Mouse (Mus musculus) ES-E14 (cell line): ENCODE results near the gene Kiss1. TPM values are rescaled to one million over a fixed set of nuclear protein-coding genes. Genes with fewer than 3 reads are reported as not detected.

Experiments used
- DNase-seq: peaks from one replicate; pipeline ENCODE4 v3.0.0-alpha.2; 2013; ENCODE audit warnings: low read depth, low spot score
- H3K27ac ChIP-seq: 2 replicates; pipeline ENCODE4 v1.5.1; 2012; ENCODE audit warnings: low read depth, mild to moderate bottlenecking, low read length, moderate library complexity, mixed read lengths; ENCODE audit not compliant: poor library complexity, insufficient read depth, severe bottlenecking
- H3K36me3 ChIP-seq: 2 replicates; pipeline ENCODE4 v1.6.1; 2012; ENCODE audit warnings: mild to moderate bottlenecking, low read length, moderate library complexity, mixed read lengths; ENCODE audit not compliant: control insufficient read depth, poor library complexity, insufficient read depth, severe bottlenecking
- H3K4me1 ChIP-seq, 2 experiments: fragments of 150-350 bp in 1 of 2; sonication (generic) in 1 of 2; 2 replicates each; pipeline ENCODE4 v1.6.1; 2012; ENCODE audit warnings: low read length in 2 of 2, mild to moderate bottlenecking in 1 of 2, mixed read lengths in 1 of 2; ENCODE audit not compliant: control insufficient read depth in 2 of 2, insufficient read depth in 2 of 2, poor library complexity in 1 of 2
- H3K4me3 ChIP-seq, 2 experiments: fragments of 150-350 bp in 1 of 2; sonication (generic) in 1 of 2; 2 replicates each; pipeline ENCODE4 v1.5.1; 2012; ENCODE audit warnings: low read length in 2 of 2, low read depth in 1 of 2, mild to moderate bottlenecking in 1 of 2, mixed read lengths in 1 of 2; ENCODE audit not compliant: insufficient read depth in 1 of 2, poor library complexity in 1 of 2, severe bottlenecking in 1 of 2
- H3K9ac ChIP-seq: 2 replicates; pipeline ENCODE4 v1.6.1; 2012; ENCODE audit warnings: low read depth, mild to moderate bottlenecking, low read length, mixed read lengths; ENCODE audit not compliant: poor library complexity, insufficient read depth, severe bottlenecking
- H3K9me3 ChIP-seq: fragments of 150-350 bp; sonication (generic); 2 replicates; pipeline ENCODE4 v1.6.1; 2012; ENCODE audit warnings: low read depth, mild to moderate bottlenecking, low read length; ENCODE audit not compliant: control insufficient read depth, insufficient read depth
- CHD2 ChIP-seq: IDR thresholded peaks from 2 replicates; pipeline ENCODE4 v1.6.1; 2014; ENCODE audit warnings: mild to moderate bottlenecking, low read depth, low read length, inconsistent platforms
- HCFC1 ChIP-seq: IDR thresholded peaks from 2 replicates; pipeline ENCODE4 v1.6.1; 2012; ENCODE audit warnings: low read length, inconsistent platforms, borderline replicate concordance; ENCODE audit not compliant: insufficient read depth
- MAFK ChIP-seq: IDR thresholded peaks from 2 replicates; pipeline ENCODE4 v1.6.1; 2014; ENCODE audit warnings: mild to moderate bottlenecking, low read depth, low read length, inconsistent platforms; ENCODE audit not compliant: insufficient read depth
- ZC3H11A ChIP-seq: IDR thresholded peaks from 2 replicates; pipeline ENCODE4 v1.6.1; 2012; ENCODE audit warnings: low read depth, mild to moderate bottlenecking, inconsistent platforms, low read length, borderline replicate concordance
- ZNF384 ChIP-seq: IDR thresholded peaks from 2 replicates; pipeline ENCODE4 v1.6.1; 2012; ENCODE audit warnings: low read depth, low read length, inconsistent platforms
- in situ Hi-C, 2 experiments: fragments of 600-800 bp; cut with MboI; formaldehyde crosslinking; loops; one replicate each; pipeline ENCODE4 v1.15.1; 2025; ENCODE audit warnings: low sequenced_read_pairs in 2 of 2, inconsistent platforms in 1 of 2; ENCODE audit not compliant: unreplicated experiment in 2 of 2
- total RNA-seq: library from RNA; depleted of rRNA; stranded (reverse); fragments of 300-350 nt; gene quantifications from 2 replicates; pipeline ENCODE4 v1.2.3, GENCODE M21; 2012

Gene Kiss1
- total RNA-seq, 1 experiment, result not detected

DNA sequence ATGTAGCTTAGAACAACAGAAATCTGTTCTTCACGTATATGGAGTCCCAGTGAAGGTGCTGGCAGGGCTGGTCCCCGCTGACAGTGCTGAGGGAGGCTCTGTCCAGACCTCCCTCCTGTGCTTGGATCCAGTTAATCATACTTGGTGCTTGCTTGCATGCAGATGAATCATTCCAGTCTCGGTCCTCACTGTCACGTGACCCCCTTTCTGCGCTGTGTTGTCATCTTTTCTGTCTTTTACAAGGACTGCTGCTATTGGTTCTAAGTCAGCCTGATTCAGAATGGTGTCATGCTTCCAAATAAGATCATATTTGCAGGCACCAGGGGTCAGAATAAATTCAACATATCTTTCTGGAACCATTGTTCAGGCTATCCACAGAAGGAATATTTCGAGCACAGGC is 29.8 kb upstream of the Kiss1 start:
- Histone ChIP-seq H3K9me3 (no peaks in the 10 kb centered on the region), H3K4me3 (no peak overlapping the region), H3K27ac (no peak overlapping the region), H3K36me3 (no peaks in the 10 kb centered on the region), H3K4me1 (no peaks in the 10 kb centered on the region), H3K9ac (no peak overlapping the region)
- DNase-seq, result no peak
- TF ChIP-seq HCFC1, result no peak
- no peak for TF ChIP-seq MAFK
- no peak for TF ChIP-seq CHD2
- no peak for TF ChIP-seq ZNF384
- TF ChIP-seq ZC3H11A, result no peak
- in situ Hi-C loops, result no loop called here

DNA sequence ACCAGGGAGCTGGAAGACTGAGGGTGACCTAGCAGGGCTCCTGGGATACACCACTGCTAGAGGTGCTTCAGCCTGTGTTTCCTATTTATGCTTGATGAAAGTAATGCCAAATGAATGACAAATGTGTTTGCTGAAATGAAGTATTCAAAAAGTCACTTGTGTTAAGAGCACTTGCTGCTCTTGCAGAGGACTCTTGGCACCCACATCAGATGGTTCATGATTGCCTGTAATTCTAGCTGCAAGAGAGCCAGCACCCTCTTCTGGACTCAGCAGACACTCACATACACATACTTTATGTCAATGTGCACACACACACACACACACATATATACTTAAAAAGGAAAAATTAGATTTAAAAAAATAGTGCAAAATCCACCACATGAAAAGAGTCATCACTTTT is 29.1 kb upstream of the Kiss1 start:
- DNase-seq, result no peak
- Histone ChIP-seq H3K4me3 (no peak overlapping the region), H3K9me3 (no peaks in the 10 kb centered on the region), H3K4me1 (no peaks in the 10 kb centered on the region), H3K27ac (no peak overlapping the region), H3K36me3 (no peaks in the 10 kb centered on the region), H3K9ac (no peak overlapping the region)
- TF ChIP-seq CHD2 (no peak), HCFC1 (no peak), MAFK (no peak), ZC3H11A (no peak), ZNF384 (no peak)
- in situ Hi-C loops, result no loop called here

- TF ChIP-seq MAFK, result no peak
- TF ChIP-seq CHD2, result no peak
- no peak for TF ChIP-seq ZNF384
- TF ChIP-seq ZC3H11A, result no peak
- no peak for TF ChIP-seq HCFC1
- Histone ChIP-seq H3K9ac (no peak overlapping the region), H3K4me1 (peaks cover 0 to 5% of the 10 kb centered on the region in 2 experiments; a peak in 1 of 4 replicates), H3K9me3 (no peaks in the 10 kb centered on the region), H3K36me3 (no peaks in the 10 kb centered on the region), H3K4me3 (no peak overlapping the region), H3K27ac (no peak overlapping the region)
- in situ Hi-C loops, result no loop called here
- no peak for DNase-seq
Measured at GRCm38 (mm10) chr1:133296376-133296775, 25.3 kb upstream of the Kiss1 start.

GRCm38 (mm10) chr1:133298816-133299215 is 22.9 kb upstream of the Kiss1 start:
- Histone ChIP-seq H3K9me3 (no peaks in the 10 kb centered on the region), H3K4me3 (no peak overlapping the region), H3K4me1 (peaks cover 0 to 5% of the 10 kb centered on the region in 2 experiments; a peak in 1 of 4 replicates), H3K9ac (no peak overlapping the region), H3K36me3 (no peaks in the 10 kb centered on the region), H3K27ac (no peak overlapping the region)
- in situ Hi-C loops, result no loop called here
- no peak for DNase-seq
- TF ChIP-seq MAFK, result no peak
- TF ChIP-seq ZC3H11A, result no peak
- TF ChIP-seq ZNF384, result no peak
- TF ChIP-seq CHD2, result no peak
- TF ChIP-seq HCFC1, result no peak

DNA sequence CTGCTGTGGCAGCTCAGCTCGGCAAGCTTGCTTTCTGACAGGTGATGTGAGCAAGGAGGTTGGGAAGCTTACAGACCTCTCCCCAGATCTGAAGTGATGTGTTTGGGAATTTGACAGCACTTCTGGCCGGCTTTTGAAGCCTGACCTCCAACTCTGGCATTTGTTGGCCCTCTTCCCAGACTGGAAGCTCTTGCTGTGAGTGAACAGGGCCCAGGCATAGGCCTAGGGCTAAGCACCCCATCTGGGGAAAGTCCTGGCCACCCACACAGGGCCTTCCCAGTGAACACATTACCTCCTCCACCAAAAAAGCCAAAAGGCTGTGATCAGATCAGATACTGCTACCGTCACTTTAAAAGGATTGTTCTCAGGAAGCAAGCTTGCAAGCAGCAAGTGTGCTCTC is 19.1 kb upstream of the Kiss1 start:
- no peak overlapping the region for H3K27ac ChIP-seq
- no peak overlapping the region for H3K9ac ChIP-seq
- TF ChIP-seq ZNF384, result no peak
- TF ChIP-seq ZC3H11A, result no peak
- TF ChIP-seq MAFK, result no peak
- TF ChIP-seq CHD2, result no peak
- TF ChIP-seq HCFC1, result no peak
- no peak overlapping the region for H3K4me3 ChIP-seq
- DNase-seq, result no peak
- in situ Hi-C loops, result no loop called here
- H3K36me3 ChIP-seq, result no peaks in the 10 kb centered on the region
- peaks cover 0 to 5% of the 10 kb centered on the region in 2 experiments; a peak in 1 of 4 replicates for H3K4me1 ChIP-seq
- H3K9me3 ChIP-seq, result no peaks in the 10 kb centered on the region
